Mouse (Mus musculus): ENCODE data around the gene Ache.

Ache gene

DNA sequence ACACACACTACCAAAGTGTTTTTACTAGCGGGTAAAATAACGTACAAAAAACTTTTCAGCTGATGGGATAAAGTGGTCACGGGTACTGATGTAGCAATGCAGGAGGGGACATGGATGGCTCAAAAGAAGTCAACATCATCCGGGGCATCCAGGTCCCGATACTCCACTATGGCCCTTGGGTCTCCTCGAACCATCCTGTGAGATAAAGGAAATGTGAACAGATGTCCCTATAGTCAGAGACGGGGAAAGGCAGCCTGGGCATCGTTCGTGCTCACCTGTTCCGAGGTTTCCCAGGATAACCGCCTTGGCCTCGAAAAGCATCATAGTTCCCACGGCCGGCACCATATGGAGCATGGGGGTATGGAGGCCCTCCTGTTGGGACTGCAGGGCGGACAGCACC lies 8.4 kb downstream of the Ache start:
- no peak for DNase-seq (ENCODE audit: low spot score)

DNA sequence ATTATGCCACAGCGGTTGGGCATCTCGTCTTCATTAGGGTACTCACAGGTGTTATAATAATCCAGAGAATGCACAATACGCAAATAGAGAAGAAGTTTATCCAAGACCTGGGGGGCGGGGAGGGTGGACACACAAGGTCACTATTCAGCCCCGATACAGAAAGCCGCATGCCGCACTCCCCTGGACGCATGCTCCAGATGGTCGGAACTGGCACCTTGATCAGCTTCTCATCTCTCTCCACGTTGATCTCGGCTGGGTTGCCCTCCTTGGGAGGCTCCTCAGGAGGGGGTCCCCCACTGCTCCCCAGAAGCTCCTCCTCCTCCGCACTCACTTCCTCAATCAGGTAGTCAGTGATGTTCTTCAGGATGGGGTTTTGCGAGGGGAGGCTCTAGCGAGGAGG lies 9.8 kb downstream of the Ache start:
- DNase-seq (ENCODE audit: low spot score) = no peak

DNA sequence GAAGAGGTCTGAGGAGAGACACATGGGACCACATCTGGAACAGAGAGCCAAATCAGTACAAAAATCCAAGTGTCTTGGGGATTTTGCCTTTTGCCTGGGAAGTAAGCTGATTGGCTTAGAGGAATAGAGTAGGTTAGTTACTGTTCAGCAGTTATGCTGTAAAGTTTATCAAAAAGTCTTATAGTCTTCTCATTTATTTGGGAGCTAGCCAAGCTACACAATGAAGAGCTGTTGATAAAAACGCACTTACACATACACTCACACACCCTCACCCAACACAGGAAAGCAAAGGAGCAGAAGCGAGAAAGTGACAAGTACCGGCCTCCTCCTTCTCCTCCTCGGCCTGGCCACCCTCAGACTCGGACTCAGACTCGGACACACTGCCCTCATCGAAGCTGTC lies 11.9 kb downstream of the Ache start:
- no peak for DNase-seq (ENCODE audit: low spot score)

DNA sequence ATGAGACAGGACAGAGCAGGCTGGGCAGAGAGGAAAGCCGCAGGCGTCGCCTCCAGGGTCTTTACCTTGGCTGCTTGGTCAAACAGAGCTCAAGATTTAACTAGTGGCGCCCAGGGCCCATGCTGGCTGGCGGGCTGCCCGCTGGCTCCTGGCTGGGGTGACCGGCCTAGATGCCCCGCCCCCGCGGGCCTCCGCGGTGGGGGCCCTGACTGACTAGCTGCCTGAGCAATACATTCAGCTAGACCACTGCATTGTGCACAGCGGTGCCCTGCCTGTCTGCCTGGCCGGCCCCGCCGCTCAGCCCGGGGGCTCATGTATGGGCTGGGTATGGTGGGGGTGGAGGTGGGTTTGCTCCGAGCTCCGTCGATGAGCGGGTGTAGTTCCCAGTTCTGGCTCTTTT lies 13.9 kb downstream of the Ache start:
- no peak for DNase-seq (ENCODE audit: low spot score)

DNA sequence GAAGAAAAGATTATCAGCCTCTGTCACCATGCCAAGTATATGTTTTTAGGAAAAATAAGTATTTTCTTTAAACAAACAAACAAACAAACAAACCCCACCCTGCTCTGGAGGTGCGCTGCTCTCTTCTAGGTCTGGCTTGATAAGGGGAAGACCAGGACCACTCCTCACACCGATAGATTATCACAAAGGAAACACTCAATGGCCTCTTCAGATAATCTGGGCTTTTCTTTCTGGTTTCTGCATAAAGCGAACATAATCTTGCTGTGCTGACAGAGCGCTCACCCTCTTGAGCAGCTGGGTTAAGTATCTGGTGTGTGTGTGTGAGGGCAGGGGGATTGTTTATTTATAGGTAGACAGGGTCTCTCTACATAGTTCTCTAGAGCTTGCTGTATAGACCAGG lies 16.3 kb downstream of the Ache start:
- no peak for DNase-seq (ENCODE audit: low spot score)

DNA sequence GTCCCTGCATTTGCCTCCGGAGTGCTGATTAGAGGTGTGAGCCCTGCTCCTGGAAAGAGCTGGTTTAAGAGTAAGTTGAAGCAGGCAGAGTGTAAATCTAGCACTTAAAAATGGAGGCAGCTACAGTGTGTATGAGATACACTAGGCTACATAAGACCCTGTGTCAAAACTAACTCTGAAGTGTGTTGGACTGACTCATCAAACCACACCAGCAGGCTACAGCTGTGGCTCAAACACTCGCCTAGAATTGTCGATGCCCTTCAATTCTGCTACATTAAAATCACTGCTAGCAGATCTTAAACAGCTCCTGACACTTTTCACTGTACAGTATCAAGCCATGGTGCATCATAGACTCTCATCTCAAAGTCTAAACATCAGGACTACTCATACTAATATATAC lies 16.8 kb downstream of the Ache start:
- no peak for DNase-seq (ENCODE audit: low spot score)

DNA sequence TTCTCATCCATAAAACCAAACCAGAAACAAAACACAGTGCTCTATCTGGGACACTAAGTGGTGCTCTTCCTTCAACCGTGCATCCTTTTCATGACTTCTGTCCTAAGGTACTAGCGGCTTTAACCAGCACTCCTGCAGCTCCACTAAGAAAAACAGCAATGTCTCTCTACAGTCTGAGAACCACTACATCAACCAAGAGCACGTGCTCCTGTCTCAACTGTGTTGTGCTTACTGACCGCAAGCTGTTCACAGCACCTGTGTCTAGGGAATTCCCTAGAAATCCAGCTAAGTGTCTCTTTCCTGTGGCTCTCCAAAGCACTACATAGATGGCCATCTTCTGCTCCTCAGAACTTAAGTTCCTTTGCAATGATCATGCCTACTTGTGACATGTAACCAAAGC lies 17.5 kb downstream of the Ache start:
- no peak for DNase-seq (ENCODE audit: low spot score)

DNA sequence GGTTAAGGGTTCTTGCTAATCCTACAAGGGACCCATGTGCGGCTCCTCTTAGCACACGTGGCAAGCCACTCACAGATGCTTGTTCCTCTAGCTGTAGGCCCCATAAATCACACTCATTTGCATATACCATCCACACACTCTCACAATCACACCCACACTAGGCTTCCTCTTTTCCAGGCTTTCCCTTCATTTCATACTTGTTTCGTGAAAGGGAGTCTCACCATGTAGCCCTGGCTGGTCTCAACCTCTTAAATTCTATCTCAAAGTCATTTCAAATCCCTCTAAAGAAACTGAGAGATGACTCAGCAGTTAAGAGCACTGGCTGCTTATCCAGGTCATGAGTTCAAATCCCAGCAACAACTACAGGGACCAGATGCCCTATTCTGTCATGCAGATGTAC lies 18.5 kb downstream of the Ache start:
- DNase-seq (ENCODE audit: low spot score) = no peak

DNA sequence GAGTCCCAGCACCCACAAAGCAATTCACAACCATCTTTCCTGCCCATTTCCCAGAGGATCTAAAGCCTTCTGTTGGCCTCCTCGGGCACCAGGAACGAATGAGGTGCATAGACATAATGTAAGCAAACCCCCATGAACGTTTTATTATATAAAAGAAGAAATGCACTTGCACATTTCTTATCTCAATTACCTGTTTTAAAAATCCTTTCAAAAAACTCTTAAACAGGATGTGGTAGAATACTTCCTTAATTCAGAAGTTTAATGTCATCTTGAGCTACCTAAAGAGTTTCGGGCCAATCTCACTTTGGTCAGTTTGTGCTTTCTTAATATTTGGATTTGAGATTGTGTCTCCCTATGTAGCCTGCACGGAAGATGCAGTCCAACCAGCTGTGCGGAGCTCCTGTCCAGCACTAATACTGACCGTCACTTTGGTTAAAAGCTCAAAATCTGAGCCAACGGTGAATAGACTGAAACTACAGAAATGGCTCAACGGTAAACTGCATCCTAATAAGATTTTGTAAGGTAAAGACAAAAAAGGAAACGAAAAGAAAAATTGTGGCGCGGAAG lies 19.2 kb downstream of the Ache start:
- no peak for DNase-seq (ENCODE audit: low spot score)

DNA sequence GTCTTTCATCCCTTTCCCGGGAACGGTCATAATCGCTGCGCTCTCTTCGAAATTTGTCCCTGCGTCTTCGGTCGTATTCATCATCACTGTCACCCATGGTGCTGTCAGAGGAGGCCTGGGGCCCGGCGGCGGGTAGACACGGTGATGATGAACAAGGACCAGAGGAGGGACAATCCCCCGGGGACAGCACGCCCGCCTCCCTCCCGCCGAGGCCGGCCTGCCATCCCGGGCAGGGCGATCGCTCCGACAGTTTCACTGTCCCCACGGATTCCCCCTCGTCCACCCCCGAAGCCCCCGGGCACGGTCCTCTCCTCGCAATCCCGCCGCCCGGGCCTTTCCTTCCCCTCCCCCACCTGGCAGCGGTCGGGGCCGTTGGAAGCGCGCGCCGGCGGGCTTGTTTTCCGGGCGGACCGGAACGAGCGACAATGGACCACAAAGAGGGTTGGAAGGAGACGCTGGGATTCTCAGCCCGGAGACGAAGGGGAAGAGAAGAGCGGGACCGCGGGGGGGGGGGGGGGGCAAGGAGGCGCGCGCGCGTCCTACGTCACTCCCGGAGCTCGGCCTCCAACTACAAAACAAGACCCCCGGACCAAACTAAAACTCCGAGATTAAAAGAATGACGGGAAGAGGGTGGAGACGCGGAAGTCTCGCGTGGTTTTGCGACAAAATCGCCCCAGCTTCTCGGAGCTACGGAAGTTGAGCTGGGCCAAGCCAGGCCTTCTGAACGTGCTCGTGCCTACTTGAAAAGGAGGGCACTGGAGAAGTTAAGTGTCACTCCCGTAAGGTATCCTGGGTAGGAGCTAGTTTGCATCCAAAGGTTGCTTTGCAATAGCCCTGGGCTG lies 20.0 kb downstream of the Ache start, which contains the start of gene Srrt:
TSS of gene Srrt (minus strand) at position 604 of the 842 bp plus-strand sequence.
- no peak for DNase-seq (ENCODE audit: low spot score)

DNA sequence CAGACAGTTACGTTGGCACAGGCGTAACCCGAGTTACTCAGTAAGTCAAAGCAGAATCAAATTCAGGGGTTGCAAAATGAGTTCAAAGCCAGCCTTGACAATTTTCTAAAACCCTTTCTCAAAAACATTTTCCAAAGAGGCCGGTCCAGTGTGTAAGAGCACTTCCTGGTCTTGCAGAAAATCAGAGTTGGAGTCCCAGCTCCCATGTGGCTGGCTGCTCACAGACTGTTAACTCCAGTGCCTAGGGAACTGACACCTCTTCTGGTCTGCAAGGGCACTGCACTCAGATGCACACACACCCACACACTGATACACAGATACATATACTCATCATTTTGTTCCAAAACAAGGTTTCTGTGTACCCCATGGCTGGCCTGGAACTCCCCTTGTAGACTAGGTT lies 21.0 kb downstream of the Ache start:
- DNase-seq (ENCODE audit: low spot score) = no peak

DNA sequence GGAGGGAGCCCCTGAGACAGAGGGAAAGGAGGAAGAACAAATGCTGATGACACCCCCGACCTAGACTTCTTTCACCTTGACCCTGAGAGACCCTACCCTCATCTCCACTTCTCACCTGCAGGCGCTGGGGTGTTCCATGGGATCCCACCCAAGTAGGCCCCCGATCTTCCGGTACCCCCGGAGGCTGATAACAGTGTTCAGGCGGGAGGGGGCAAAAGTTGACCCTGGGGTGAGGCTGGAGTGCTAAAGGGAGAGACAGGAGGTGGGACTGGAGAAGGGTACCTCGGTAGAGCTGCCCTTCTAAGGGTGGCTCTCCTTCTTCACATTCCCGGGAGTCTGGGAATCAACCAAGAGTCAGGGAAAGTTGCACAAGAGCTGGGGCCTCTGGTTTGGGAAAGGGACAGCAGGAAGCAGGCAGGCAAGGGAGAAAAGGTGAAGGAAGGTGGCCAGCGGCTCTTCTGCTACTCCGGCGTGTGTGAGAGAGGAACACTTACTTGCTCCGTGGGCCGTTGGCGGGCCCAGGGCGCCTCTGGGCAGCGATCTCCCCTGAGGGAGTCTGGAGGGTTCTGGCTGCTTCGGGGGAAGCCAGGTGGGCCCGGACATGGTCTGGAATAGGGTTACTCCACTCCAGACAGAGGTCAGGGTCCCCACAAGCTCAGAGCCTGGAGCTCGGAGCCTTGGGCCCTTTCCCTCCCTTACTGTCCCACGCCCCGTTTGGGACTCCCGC lies 26.3 kb downstream of the Ache start:
- no peak for DNase-seq (ENCODE audit: low spot score)

DNA sequence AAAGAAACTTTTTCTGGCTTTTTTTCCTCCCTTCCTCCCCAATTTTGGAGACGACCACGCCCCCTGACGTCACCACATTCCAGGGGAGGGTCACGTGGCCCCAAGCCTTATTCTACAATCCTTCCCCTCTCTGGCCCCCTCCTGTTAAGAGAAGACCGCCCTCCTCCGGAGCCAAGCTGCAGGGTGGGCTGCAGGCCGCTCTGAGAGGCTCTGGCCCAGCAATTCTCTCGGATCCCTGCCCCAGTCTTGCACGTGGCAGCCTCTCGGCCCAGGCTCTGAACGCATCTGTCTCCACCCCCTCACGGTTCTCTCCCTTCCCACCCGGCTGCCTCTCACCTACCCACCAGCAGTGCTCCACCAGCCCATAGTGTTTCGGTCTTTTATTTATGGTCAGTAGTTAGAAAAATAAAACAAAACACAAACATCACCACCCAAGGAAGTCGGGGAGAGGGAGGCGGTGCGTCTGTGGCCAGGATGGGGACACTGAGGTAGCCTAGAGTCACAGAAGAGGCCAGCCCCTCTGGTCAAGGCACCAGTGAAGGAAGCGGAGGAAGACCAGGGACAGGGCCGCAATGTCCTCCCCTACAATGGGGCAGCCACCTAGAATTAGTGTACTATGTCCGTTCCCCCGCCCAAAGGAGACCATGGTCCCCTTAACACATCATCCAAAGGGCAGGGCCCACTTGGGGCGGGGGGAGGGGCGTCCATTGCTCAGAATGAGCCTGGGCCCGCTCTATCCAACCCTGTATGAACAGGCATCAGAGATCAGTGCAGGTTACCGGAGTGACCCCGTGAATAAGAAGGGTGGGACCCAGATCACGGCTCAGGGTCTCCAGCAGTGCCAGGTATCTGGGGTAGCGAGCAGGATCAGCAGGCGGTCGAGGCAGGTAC lies 27.1 kb downstream of the Ache start, which contains the start of gene Trip6:
TSS of gene Trip6 (minus strand) at position 212 of the 891 bp plus-strand sequence.
- no peak for DNase-seq (ENCODE audit: low spot score)

DNA sequence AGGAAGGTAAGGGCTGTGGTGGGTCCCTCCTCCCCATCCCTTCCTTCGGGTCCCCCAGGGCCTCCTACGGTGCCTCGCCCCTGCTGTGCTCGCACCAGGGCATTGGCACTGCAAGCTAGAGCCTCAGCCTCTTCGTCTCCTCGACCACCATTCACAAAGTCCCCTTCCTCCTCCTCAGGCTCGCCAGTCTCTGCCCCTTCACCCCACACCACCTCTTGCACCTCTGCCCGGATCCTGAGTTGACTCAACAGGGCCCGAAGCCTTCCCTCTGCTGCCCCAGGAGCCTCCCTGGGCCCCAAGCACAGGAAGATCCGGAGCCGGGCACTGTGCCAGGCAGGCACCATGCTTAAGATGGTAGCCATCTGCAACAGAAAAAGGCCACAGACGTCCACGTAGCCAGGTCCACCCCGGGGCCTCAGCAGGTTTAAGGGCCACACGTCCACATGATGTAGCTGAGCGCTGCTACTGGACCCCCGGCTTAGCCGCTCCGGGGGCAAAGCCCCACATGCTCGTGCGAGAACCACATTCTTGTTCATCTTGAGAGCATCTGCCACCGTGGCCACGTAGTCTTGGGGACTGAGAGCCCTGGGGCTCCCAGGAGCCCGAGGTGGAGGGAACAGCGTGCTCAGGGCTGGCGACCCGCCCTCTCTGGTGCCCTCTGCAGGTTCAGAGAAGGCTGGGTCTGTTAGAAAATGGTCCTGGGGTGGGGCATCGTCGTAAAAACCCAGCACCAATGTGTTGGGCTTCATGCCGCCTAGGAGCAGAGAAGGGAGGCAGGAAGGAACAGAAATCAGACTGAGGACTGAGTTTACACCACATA lies 28.0 kb downstream of the Ache start:
- DNase-seq (ENCODE audit: low spot score) = no peak

DNA sequence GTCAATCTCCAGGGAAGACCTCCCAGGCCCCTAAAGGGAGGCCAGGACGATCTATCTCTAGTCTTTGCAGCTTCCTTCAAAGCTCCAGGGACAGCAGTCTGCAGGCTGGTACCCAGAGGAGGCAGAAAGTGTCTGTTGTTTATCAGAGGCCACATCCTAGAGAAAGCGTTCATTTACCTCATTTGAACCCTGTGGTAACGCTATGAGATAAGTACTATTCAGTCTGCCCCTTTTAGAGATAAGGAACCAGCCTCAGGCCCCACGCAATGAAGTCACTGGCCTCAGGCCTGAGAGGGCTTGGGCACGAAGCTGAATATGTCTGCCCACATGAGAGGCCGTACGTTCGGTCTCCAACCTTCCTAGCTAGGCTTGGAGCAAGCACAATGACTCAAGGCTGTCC lies 30.0 kb downstream of the Ache start:
- DNase-seq (ENCODE audit: low spot score) = no peak

DNA sequence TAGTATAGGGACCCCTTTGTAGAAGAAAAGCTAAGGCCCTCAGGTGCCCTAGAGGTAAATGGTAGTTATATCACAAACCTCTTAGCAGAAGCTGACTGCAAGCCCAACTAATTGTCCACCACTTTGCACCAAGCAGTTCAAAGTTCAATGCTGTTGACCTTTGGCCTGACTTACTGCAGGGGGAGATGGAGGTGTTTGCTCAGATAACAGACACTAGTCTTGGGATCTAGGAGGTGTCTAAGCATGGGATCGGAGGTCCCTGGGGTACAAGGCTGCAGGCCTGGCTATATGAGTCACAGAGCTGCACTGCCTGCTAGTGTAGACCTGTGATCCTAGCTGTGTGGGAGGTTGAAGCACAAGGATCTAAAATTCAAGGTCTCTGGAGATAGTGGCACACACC lies 31.3 kb downstream of the Ache start:
- DNase-seq (ENCODE audit: low spot score) = no peak

DNA sequence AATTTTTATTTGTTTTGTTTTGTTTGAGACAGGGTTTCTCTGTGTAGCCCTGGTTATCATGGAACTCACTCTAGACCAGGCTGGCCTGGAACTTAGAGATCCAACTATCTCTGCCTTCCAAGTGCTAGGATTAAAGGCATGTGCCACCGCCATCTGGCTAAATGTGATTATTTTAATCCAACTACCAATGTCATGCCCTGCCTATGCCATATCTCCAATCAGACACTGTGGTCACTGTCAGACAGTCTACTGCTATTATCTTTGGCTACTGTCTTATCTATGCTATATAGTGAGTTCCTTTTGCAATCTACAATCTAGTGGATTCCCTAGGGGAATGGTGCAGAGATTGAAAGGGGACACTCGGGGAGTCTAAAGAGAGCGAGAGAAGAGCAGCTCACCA lies 33.7 kb downstream of the Ache start:
- DNase-seq (ENCODE audit: low spot score) = no peak

DNA sequence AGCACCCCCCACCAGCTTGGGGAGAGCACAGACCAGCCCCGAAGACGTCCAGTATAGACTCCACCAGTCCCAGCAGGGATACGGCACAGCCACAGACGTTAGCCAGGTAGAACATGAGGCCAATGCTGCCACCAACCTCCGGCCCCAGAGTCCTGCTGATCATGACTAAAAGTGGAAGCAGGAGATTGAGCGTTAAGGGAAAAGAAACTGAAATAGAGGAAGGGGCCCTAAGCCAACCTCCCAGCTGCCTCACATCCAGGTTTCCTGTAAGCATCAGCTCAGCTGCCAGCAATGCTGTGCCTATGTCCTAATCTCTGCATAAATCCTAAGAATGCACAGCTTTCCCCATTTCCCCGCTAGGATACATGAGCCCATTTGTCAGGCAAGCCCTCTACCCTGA lies 43.6 kb downstream of the Ache start:
- DNase-seq (ENCODE audit: low spot score) = no peak

DNA sequence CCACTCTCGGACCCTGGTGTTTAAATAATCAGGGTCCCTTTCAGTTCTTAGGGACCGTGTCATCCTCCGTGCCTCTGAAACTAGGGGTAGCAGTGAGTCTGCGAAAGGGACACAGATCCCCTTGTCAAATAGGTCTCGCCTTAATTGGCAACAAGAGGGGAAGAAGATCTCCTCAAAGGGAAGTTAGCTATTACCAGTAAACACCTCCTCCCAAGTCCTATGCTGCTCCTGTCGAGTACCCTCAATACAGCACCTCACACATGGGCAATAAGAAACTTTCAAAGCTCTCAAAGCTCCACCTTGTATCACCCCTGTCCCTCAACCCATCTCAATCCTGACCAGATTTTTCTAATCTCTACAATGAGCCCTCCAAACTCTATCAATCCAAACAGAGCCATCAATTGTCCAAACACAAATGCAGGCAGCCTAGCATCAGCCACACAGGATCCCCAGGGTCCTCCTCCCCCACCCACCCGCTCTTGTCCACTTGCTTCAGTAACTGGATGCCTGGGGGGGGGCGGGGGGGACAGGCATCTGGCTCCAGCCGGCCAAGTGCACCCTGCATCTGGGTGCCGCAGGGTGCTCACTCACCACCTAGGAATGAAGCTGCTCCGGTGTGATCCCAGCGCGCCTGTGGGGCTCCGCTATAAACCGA lies 45.7 kb downstream of the Ache start:
- DNase-seq (ENCODE audit: low spot score) = no peak

DNA sequence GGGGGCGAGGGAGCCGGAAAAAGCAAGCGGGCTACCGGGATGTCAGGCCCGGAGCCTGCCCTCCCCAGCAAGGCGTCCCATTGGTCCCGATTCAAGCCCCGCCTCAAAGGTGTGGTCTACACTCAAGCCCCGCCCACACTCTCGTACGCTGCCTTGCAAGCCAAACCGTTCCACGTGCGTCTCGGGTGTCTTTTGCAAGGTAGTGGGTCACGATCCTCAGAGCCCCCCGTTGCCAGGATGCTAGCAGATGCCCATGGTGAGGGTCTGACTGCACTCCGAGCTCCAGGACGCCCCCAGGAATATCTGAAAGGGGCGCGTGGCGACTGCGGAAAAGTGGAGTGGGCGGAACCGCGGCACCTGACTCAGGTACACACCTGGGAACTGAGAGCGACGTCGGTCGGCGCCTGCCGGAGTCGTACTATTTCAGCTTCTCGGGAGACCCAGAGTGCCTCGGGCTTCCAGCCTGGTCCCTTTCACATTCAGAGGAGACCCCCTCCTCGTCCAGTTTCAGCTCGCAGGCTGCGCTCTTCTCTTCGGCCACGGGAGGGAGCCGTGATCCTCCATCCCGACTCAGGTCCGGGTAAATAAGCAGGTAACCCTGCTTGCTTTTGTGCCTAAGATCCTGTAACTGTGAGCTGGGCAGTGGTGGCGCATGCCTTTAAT lies 46.3 kb downstream of the Ache start, which contains the start of gene Slc12a9:
TSS of gene Slc12a9 (minus strand) at position 86 of the 663 bp plus-strand sequence.
- peak; percentile 89 for DNase-seq (ENCODE audit: low spot score)

All from layer of hippocampus, adult 9-10 months (tissue).